Mouse (Mus musculus): Measurements from ENCODE around the gene Kcnd3. TPM values are rescaled to one million over a fixed set of nuclear protein-coding genes. Genes with fewer than 3 reads are reported as not detected.
A peak's percentile ranks its signal among the peaks of the same experiment; 100 is the strongest.

Kcnd3 gene
- polyA plus RNA-seq, 1 experiment from 2014 or later: 0.75 TPM

DNA sequence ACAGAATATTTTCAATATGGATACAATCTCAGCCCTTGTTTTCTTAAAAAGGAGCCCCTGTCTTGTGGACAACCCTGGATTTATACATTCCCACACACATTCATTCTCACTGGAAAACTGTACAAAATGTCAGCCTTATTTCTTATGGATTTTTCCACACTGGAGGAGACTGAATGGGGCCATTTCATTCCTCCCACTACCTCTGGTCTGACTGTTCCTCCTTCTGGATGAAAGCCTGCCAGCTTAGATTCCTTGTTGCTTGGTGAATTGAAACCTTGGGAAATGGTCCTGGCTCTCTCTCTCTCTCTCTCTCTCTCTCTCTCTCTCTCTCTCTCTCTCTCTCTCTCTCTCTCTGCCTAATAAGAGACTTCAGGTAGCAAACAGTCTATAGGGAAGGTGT lies 260.7 kb downstream of the Kcnd3 start:
- Histone ChIP-seq H3K4me3 (no peak overlapping the region), H3K27me3 (no peaks in the 10 kb centered on the region), H3K4me2 (replicated peaks) (no peak overlapping the region), H3K36me3 (no peaks in the 10 kb centered on the region), H3K9ac (no peak overlapping the region), H3K4me1 (peaks cover 15% of the 10 kb centered on the region), H3K9me3 (no peaks in the 10 kb centered on the region), H3K27ac (no peak overlapping the region)
- no peak for ATAC-seq (ENCODE audit: low FRiP score, low read depth)

DNA sequence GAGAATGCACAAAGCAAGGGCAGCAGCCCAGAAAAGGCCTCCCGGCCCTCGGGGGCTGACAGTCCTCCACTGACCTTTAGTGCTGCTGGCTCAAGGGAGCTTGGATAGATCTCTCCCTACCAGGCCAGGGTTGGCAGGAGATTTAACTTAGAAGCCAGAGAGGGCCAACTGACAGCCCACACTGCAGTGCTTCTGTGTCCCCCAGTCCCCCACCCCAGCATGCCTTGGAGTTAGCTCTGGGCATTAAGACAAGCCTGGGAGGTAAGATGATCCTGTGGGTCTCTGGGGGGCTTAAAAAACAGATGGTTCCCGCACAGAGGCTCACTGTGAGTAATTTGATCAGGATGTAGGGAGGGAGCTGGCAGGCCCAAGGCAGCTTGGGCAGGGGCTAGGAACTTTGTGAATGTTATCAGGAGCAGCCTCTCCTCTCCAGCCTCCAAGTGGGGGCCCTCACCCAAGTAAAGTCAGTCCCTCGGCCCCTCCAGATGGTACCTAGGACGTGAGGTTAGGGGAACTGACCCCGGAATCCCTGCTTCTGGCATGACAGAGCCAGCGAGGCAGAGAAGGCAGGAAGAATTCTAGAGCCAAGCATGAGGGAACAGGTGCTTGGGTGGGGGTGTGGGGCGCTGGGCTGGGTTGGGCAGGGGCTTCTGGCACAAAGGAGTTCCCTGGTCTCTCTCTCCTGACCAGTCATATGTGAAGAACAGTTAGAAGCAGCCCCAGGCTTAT lies 262.1 kb downstream of the Kcnd3 start:
- no peak overlapping the region for H3K4me2 ChIP-seq (replicated peaks)
- WGBS: 16% methylated on average over 8 of the region's 8 CpGs

DNA sequence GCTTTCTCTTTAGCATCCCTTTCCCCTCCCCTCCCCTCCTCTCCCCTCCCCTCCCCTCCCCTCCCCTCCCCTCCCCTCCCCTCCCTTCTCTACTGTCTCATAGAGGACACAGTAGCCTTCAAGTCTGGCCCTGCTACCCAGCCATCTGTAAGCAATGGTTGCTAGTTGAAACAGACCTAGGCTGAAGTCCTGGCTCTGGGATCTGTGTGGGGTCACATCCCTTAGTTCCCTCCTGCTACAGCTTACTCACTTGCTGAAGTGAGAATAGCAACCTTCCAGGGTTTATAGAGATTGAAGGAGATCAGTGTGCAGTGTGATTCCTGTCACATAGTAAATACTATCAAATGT lies 262.7 kb downstream of the Kcnd3 start:
- no peak overlapping the region for H3K4me2 ChIP-seq (replicated peaks)
- H3K4me1 ChIP-seq: peaks cover 22% of the 10 kb centered on the region
- no peak for ATAC-seq (ENCODE audit: low FRiP score, low read depth)
- H3K9me3 ChIP-seq: no peaks in the 10 kb centered on the region
- no peak overlapping the region for H3K9ac ChIP-seq
- H3K27ac ChIP-seq: no peak overlapping the region
- H3K36me3 ChIP-seq: no peaks in the 10 kb centered on the region
- no peaks in the 10 kb centered on the region for H3K27me3 ChIP-seq
- no peak overlapping the region for H3K4me3 ChIP-seq

More for the DNA sequence above, 262.1 kb downstream of the Kcnd3 start:
- Histone ChIP-seq H3K9me3 (no peaks in the 10 kb centered on the region), H3K4me1 (peaks cover 22% of the 10 kb centered on the region), H3K27me3 (no peaks in the 10 kb centered on the region), H3K27ac (peak overlapping the region; percentile 39; the same call in 1 of the 2 replicates), H3K9ac (no peak overlapping the region), H3K36me3 (no peaks in the 10 kb centered on the region), H3K4me3 (no peak overlapping the region)
- peak; percentile 88 for ATAC-seq (ENCODE audit: low FRiP score, low read depth)

DNA sequence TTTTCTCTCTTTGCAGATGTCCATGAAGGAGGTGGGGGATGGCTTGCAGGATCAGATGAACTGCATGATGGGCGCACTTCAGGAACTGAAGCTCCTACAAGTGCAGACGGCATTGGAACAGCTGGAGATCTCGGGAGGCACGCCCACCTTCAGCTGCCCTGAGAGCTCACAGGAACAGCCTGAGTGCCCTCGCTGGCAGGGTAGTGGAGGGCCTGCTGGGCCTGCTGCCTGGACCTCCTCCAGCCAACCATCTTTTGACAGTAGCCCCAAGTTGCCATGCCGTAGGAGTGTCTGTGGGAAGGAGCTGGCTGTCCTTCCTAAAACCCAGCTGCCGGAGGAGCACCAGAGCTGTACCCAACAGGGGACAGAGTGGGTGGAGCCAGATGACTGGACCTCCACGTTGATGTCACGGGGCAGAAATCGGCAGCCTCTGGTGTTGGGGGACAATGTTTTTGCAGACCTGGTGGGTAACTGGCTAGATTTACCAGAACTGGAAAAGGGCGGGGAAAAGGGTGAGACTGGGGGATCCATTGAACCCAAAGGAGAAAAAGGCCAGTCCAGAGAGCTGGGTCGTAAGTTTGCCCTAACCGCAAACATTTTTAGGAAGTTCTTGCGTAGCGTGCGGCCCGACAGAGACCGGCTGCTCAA lies 264.3 kb downstream of the Kcnd3 start:
- Histone ChIP-seq H3K27ac (no peak overlapping the region; the same call in 1 of the 2 replicates), H3K36me3 (no peaks in the 10 kb centered on the region), H3K9me3 (no peaks in the 10 kb centered on the region), H3K27me3 (no peaks in the 10 kb centered on the region), H3K4me2 (replicated peaks) (no peak overlapping the region), H3K4me3 (no peak overlapping the region), H3K9ac (no peak overlapping the region), H3K4me1 (peaks cover 22% of the 10 kb centered on the region)
- peak; percentile 17; the same call in 1 of the 2 replicates for ATAC-seq (ENCODE audit: low FRiP score, low read depth)
- 58% methylated on average over 18 of the region's 18 CpGs for WGBS

DNA sequence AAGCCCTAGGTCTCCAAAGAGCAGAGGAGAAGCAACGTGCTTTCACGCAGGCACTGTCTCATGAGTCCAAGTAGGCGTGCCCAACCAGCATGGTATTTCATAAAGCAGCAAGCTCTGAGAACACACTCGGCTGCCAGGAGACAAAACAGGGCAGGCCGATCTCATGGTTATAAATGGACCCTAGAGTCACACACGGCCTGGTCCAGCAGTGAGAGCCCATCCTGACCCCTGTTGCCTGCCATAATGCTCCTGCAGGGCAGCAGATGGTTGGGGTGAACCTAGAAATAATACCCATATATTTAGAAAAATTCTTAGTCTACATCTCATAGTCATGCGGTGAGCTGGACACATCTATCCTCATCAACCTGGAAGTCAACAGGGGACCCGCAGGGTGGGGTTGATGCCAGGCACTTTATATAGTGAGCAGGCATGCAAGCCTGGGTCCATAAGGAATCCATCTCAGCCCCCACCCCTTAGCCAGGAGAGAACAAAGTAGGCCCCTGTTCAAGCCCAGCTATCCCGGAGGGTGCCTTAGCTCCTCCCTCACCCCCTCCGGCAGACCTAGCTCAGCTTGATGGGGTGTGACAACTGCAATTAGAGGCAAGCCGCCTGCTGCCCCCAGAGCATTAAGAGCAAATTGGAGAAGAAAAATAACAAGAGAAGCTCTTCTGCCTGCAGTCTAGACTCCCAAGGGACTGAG lies 265.9 kb downstream of the Kcnd3 start:
- Histone ChIP-seq H3K9ac (no peak overlapping the region), H3K4me2 (replicated peaks) (no peak overlapping the region; the same call in 1 of the 2 replicates), H3K4me1 (peaks cover 22% of the 10 kb centered on the region), H3K9me3 (no peaks in the 10 kb centered on the region), H3K27me3 (no peaks in the 10 kb centered on the region), H3K36me3 (no peaks in the 10 kb centered on the region; the same call in 1 of the 2 replicates), H3K27ac (no peak overlapping the region), H3K4me3 (no peak overlapping the region)
- no peak for ATAC-seq (ENCODE audit: low FRiP score, low read depth)
- WGBS: 59% methylated on average over 11 of the region's 11 CpGs

DNA sequence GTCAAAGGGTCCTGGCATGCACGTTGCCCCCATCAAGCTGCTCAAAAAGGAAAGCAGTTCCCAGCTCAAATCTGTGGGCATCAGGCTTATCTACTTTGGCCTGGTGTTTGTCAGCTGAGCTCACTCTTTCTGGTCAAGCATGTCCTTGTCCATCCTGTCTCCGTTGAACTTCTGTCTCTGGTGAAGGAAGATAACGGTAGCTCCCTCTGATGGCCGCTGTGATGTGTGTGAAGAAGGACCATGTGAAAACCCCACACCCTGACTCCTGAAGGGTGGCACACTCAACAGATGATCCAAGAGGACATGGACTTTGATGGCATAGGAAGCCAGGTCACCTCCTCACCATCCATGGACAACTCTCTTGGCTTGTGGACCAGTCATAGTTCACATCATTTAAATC lies 266.6 kb downstream of the Kcnd3 start:
- Histone ChIP-seq H3K4me3 (no peak overlapping the region), H3K4me2 (replicated peaks) (no peak overlapping the region), H3K27ac (no peak overlapping the region), H3K9me3 (no peaks in the 10 kb centered on the region), H3K27me3 (no peaks in the 10 kb centered on the region), H3K36me3 (no peaks in the 10 kb centered on the region; the same call in 1 of the 2 replicates), H3K4me1 (peaks cover 16% of the 10 kb centered on the region), H3K9ac (no peak overlapping the region)
- ATAC-seq (ENCODE audit: low FRiP score, low read depth): no peak
- 58% methylated on average over 4 of the region's 4 CpGs for WGBS

DNA sequence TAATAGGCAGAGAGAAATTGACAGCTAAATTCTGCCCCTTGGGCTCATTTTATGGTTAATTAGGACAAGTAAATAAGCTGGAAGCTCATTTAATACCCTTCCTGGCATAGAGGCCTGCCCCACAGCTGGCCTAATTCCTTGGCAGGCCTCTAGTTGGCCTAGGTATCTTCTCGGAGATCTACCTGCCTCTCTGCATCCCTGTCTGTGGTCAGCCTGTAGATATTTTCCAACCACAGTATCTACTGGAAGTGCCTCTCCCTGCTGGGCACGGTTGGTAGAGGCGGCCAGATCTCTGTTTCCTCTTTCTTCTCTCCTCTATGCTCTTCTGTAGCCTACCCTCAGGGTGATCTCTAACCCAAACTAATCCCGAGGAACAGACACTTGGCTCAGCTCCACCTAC lies 267.8 kb downstream of the Kcnd3 start:
- no peak for ATAC-seq (ENCODE audit: low FRiP score, low read depth)
- Histone ChIP-seq H3K27ac (no peak overlapping the region), H3K36me3 (peaks cover 5% of the 10 kb centered on the region; the same call in 1 of the 2 replicates), H3K9ac (no peak overlapping the region), H3K4me1 (peaks cover 7% of the 10 kb centered on the region), H3K27me3 (no peaks in the 10 kb centered on the region), H3K4me2 (replicated peaks) (no peak overlapping the region), H3K4me3 (no peak overlapping the region), H3K9me3 (no peaks in the 10 kb centered on the region)
- 67% methylated on average over 4 of the region's 4 CpGs for WGBS

DNA sequence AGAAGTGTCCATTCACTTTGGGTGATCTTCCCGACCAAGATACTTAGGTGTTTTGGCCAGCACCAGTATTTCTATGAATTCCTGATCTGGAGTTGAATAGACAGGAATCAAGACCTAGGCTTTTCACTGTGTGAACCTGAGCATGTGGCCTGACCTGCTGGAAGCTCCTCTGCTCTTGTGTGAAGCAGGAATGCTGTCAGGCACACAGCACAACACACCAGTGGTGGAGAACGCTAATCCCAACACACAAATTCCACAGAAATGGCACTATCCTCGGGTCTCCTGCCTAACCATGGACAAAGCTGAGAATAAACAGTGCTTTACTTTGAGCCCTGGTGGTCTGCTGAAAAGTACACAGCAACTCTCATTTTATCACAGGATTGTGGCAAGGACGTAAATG lies 268.4 kb downstream of the Kcnd3 start:
- no peak overlapping the region for H3K27ac ChIP-seq
- no peaks in the 10 kb centered on the region for H3K9me3 ChIP-seq
- H3K9ac ChIP-seq: no peak overlapping the region
- no peak overlapping the region for H3K4me3 ChIP-seq
- peaks cover 5% of the 10 kb centered on the region; the same call in 1 of the 2 replicates for H3K36me3 ChIP-seq
- H3K4me1 ChIP-seq: peaks cover 7% of the 10 kb centered on the region
- 69% methylated on average over 4 of the region's 4 CpGs for WGBS
- H3K27me3 ChIP-seq: no peaks in the 10 kb centered on the region
- no peak overlapping the region for H3K4me2 ChIP-seq (replicated peaks)
- no peak for ATAC-seq (ENCODE audit: low FRiP score, low read depth)

DNA sequence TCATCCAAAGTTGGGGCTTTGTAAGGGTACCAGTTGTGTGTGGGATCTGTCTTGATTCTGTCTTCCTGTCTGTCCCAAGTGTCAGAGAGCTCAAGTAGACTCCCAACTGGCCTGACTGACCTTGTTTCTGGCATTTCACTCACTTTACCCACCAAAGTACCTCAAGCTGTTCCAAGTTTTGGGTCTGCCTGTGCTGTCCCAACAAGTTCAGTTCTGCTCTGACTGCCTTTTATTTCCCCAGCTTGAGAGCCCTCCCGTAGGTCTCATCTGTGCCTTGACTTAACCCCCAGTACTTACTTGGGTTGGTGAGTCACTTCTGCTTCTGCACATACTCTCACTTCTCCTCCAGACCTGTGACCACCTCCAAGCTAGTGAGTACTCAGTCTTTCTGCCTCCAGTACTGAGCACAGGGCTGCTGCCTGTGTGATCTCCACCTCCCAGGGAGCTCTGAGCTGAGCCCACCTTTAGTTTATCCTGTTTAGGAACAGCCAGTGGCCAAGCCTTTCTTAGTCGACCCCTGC lies 269.6 kb downstream of the Kcnd3 start:
- peaks cover 5% of the 10 kb centered on the region; the same call in 1 of the 2 replicates for H3K36me3 ChIP-seq
- no peak for ATAC-seq (ENCODE audit: low FRiP score, low read depth)
- no peaks in the 10 kb centered on the region for H3K27me3 ChIP-seq
- no peak overlapping the region for H3K4me3 ChIP-seq
- H3K9ac ChIP-seq: no peak overlapping the region
- no peaks in the 10 kb centered on the region for H3K9me3 ChIP-seq
- no peak overlapping the region for H3K4me2 ChIP-seq (replicated peaks)
- peaks cover 7% of the 10 kb centered on the region for H3K4me1 ChIP-seq
- WGBS: 64% methylated on average over 2 of the region's 2 CpGs
- no peak overlapping the region for H3K27ac ChIP-seq

DNA sequence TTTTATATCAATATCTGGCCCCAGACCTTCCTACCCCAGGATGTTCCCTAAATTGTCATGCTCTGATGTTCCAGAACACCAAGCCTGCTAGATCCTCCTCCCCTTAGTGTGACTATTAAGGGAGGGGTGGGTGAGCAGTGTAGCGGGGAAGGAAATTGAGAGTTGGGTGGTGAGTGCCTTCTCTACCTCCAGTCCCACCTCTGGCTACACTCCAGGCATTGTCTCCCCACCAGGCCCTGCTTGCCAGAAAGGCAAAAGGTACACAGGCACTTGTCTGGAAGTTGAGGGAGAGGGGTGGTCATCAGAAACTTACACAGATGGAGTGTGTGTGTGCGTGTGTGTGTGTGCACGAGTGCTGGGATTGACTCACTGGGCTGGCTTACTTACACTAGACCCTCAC lies 270.4 kb downstream of the Kcnd3 start:
- Histone ChIP-seq H3K4me3 (no peak overlapping the region), H3K9ac (no peak overlapping the region), H3K27me3 (no peaks in the 10 kb centered on the region), H3K27ac (no peak overlapping the region), H3K9me3 (no peaks in the 10 kb centered on the region), H3K4me1 (peaks cover 7% of the 10 kb centered on the region), H3K4me2 (replicated peaks) (no peak overlapping the region), H3K36me3 (peaks cover 5% of the 10 kb centered on the region)
- 92% methylated on average over 3 of the region's 3 CpGs for WGBS
- no peak for ATAC-seq (ENCODE audit: low FRiP score, low read depth)

All from limb, embryonic 13.5 days (tissue).